Mouse (Mus musculus) frontal cortex, postnatal 14 days (tissue): Measurements from ENCODE around the gene Abca5.
A peak's percentile ranks its signal among the peaks of the same experiment; 100 is the strongest.
"Not testable (repeated sequence)": the region's sequence is repeated elsewhere in the genome, so short reads cannot be mapped to it uniquely, and the experiment has no call there.

Experiments
- DNase-seq, 2 experiments: peaks; one replicate each; pipeline ENCODE4 v3.0.0; 2022; ENCODE audit warnings: low spot score in 2 of 2

The Abca5 gene

GRCm38 (mm10) chr11:110337289-110338245, at the start of gene Abca5:
TSS of gene Abca5 (minus strand) at chr11:110337716.
- DNase-seq, result peak; percentile 58 to 76

- no peak for DNase-seq
Observed at GRCm38 (mm10) chr11:110385487-110385886, 48.0 kb upstream of the Abca5 start.

- no peak for DNase-seq
Observed at GRCm38 (mm10) chr11:110380310-110380668, 42.8 kb upstream of the Abca5 start.

GRCm38 (mm10) chr11:110379661-110380309, 42.3 kb upstream of the Abca5 start:
- DNase-seq, result peak in 1 of 2 experiments; percentile 23

GRCm38 (mm10) chr11:110374036-110374435, 36.5 kb upstream of the Abca5 start:
- DNase-seq, result no peak

- DNase-seq, result no peak
Observed at GRCm38 (mm10) chr11:110372266-110372954, 34.9 kb upstream of the Abca5 start.

- DNase-seq, result no peak
Observed at GRCm38 (mm10) chr11:110371827-110372226, 34.3 kb upstream of the Abca5 start.

- DNase-seq, result no peak
Observed at GRCm38 (mm10) chr11:110369312-110370019, 31.9 kb upstream of the Abca5 start.

- no peak for DNase-seq
Observed at GRCm38 (mm10) chr11:110367638-110368037, 30.1 kb upstream of the Abca5 start.

- no peak for DNase-seq
Observed at GRCm38 (mm10) chr11:110366902-110367301, 29.4 kb upstream of the Abca5 start.

GRCm38 (mm10) chr11:110365016-110365415, 27.5 kb upstream of the Abca5 start:
- peak in 1 of 2 experiments; percentile 16 for DNase-seq

- peak in 1 of 2 experiments; percentile 43 for DNase-seq
Observed at GRCm38 (mm10) chr11:110357756-110358551, 20.4 kb upstream of the Abca5 start.

GRCm38 (mm10) chr11:110355131-110355530, 17.6 kb upstream of the Abca5 start:
- DNase-seq, result not testable (repeated sequence)

- no peak for DNase-seq
Observed at GRCm38 (mm10) chr11:110354261-110354660, 16.7 kb upstream of the Abca5 start.

- no peak for DNase-seq
Observed at GRCm38 (mm10) chr11:110348170-110348569, 10.7 kb upstream of the Abca5 start.

GRCm38 (mm10) chr11:110347768-110348167, 10.3 kb upstream of the Abca5 start:
- DNase-seq, result no peak

- DNase-seq, result peak in 1 of 2 experiments; percentile 23
Observed at GRCm38 (mm10) chr11:110336814-110337288, 665 bp downstream of the Abca5 start.

- DNase-seq, result peak in 1 of 2 experiments; percentile 13
Observed at GRCm38 (mm10) chr11:110330093-110330492, 7.4 kb downstream of the Abca5 start.

- no peak for DNase-seq
Observed at GRCm38 (mm10) chr11:110322266-110322665, 15.2 kb downstream of the Abca5 start.

GRCm38 (mm10) chr11:110306475-110307168, 30.9 kb downstream of the Abca5 start:
- DNase-seq, result no peak
